Mouse (Mus musculus) left cerebral cortex, adult 8-10 months (tissue): ENCODE results near the gene Cct8. TPM values are rescaled to one million over a fixed set of nuclear protein-coding genes. Genes with fewer than 3 reads are reported as not detected.

Experiments
- DNase-seq, 2 experiments: peaks; one replicate each; pipeline ENCODE4 v3.0.0; 2022; ENCODE audit warnings: low spot score in 2 of 2
- total RNA-seq, 4 experiments: library from RNA; stranded (reverse); gene quantifications; 2 replicates each; pipeline ENCODE4 v1.2.4; 2022

Gene Cct8
- total RNA-seq, 4 experiments from 2014 or later, result 167 to 182 (median 176) TPM

GRCm38 (mm10) chr16:87445528-87445927, 50.1 kb downstream of the Cct8 start:
- DNase-seq, result no peak

DNA sequence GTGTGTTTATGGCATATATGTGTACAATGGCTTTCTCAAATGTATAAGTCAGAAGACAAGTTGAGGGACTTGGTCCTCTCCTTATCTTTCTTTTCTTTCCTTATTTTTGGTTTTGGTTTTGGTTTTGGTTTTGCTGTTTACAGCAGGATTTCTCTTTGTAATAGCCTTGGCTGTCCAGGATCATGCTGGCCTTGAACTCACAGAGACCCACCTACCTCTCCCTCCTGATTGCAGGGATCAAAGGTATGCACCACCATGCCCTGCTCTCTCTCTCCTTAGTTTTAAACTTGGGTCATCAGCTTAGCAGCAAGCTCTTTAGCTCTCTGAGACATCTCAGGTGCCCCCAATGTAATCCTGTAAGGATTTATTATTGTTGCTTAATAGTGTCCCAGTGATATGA, 50.6 kb downstream of the Cct8 start:
- no peak for DNase-seq

DNA sequence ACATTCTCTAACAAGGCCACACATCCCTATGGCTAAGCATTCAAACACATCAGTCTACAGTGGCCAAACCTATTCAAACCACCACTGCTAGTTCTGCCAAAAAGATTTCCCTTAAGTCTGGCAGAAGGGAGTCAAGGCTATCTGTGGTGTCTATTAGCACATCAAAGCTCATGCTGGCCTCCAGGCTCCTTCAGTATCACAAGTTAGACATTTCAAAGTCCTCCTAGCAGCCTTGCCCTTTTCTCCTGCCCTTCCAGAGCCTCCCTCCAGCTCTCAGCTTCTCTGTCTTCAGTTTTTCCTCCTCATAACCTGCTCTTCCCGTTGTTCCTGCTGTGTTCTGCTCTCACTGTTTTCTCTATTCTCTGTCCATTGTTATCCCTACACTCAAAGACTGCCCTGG, 51.6 kb downstream of the Cct8 start:
- no peak for DNase-seq

DNA sequence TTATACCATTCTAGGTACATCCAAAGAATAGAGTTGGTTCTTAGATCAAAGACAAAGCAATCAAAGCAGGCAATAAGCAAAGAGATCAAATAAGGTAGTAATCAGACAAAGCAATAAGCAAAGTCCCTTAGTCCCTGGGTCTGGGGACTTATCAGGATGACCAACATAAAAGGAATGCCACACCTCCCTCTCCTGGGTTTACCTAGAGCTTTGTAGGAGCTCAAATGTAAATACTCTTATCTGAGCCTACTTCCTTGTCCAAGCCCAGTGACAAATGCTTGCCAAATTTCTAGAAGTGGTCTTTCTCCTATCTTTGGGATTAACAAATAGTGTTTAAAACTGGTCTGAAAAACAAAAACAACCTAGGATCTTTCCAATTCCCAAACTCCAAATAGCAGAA, 52.4 kb downstream of the Cct8 start:
- DNase-seq, result no peak

DNA sequence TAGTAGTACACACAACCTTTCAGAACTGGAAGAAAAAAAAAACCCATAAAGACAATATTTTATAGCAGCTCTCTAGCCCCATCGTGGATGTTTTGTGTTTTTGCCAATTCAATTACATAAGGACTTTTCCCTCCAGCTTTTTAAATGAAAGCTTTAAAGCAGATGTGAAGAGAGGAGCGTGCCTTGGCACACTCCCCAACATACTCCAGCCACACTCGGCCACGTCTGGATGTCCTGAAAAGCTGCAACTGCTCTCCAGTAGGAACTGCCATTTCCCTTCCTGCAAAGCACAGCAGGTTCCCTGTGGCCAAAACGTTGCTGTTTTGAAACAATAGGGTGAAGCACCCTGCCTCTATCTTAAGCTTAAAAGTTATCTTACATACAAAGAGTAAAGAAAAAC, 53.4 kb downstream of the Cct8 start:
- no peak for DNase-seq

DNA sequence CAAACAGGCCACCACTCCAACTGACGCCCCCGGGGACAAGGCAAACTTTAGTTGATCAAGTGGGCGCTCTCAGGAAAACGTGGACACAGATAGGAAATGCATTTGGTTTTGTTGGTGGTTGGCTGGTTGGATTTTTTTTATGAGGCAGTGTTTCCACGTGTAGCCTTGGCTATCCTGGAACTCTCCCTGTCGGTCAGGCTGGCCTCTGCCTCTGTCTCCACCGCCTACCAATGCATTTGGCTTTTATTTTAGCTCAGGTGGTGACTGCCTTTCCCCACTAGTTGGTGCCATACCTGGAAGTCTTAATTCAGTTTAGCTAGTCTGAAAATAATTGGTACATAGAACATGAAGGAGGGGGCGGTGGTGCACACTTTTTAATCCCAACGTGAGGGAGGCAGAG, 54.6 kb downstream of the Cct8 start:
- DNase-seq, result no peak

DNA sequence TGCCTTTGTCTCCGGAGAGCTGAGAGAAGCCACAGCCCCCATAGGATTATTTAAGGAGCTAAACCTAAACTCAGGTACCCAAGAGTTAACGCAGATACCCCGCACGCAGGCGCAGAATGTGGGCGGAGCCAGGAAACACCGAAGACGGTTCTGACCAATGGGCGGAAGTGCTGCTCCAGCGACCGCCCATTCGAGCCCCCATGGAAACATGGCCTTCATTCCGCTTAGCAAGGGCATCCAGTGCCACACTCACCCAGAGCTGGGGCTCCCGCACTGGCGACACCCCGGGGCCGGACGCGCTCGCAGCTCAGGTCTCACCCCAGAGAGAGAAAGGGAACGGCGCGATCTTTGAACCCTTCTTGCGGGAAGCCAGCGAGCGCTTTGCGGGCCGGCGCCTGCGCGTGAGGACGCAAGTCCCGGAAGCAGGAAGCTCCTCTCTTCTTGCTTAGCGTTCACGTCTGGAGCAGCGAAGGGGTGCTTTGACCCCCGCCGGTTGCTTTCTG, 55.4 kb downstream of the Cct8 start, which contains the start of gene Rwdd2b:
Gene Rwdd2b, minus strand, starts transcription at position 390 of the 503 bp plus-strand sequence.
- DNase-seq, result peak; percentile 86 to 92

DNA sequence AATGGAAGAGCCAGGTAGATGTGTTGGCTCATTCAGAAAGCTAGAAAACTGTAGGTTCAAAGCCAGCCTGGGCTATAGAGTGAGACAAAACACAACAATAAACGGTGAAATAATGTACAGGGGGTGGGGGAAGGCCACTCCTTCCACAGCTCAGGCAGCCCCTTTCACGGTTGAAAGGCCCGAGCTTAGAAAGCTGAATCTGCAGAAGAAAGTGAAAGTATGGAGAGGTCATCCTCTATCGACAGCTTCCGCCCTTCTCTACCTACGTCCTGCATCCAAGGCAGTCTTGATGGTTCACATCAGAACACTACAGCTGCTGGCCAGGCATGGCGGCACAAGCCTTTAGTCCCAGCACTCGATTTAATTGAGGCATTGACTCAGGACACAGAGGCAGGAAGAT, 57.0 kb downstream of the Cct8 start:
- DNase-seq, result no peak

- no peak for DNase-seq
Observed at GRCm38 (mm10) chr16:87437096-87437495, 58.6 kb downstream of the Cct8 start.

- DNase-seq, result no peak
Observed at GRCm38 (mm10) chr16:87435411-87436205, 60.1 kb downstream of the Cct8 start.

DNA sequence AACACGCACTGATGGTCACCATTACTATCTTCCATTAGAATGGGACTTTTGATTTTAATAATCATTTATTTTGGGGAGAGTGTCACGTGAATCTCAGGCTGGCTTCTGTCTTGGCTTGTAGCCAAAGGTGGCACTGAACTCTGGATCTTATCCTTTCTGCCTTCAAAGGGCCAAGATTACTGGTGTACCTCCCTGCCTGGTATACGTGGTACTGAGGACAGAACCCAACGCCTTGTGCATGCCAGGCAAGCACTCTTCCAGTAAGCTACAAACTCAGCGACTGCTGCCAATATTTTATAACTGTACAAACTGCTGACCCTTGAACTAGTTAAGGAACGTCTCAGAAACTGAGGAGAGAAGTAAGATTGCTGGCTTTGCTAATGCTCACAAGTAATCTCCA, 60.7 kb downstream of the Cct8 start:
- no peak for DNase-seq

GRCm38 (mm10) chr16:87434266-87434665, 61.4 kb downstream of the Cct8 start:
- no peak for DNase-seq

Other genes starting within 250 kb of the Cct8 start
- gene N6amt1, start 141.7 kb downstream of the Cct8 start, total RNA-seq, result 10 to 100 TPM; 16.4 to 17.3 (median 16.9) TPM
- gene Ltn1, start 63.3 kb downstream of the Cct8 start, total RNA-seq, result 10 to 100 TPM; 41.1 to 46.9 (median 43.1) TPM
- gene Rwdd2b, start 55.3 kb downstream of the Cct8 start, total RNA-seq, result 1 to 10 TPM; 9.2 to 9.6 (median 9.5) TPM
- 10 to 100 TPM; 36.6 to 44.3 (median 43.5) TPM for gene Usp16, start 41.2 kb downstream of the Cct8 start, total RNA-seq
- under 1 TPM in 3 of 4 experiments, not detected in 1; 0.46 to 0.59 (median 0.53) TPM for gene Map3k7cl, start 57.5 kb upstream of the Cct8 start, total RNA-seq
- 10 to 100 TPM; 12.4 to 15.1 (median 13.6) TPM for gene Bach1, start 203.1 kb upstream of the Cct8 start, total RNA-seq